Mouse (Mus musculus) limb, embryonic 13.5 days (tissue): ENCODE data around the gene Ttc23l. TPM values are rescaled to one million over a fixed set of nuclear protein-coding genes. Genes with fewer than 3 reads are reported as not detected.
A peak's percentile ranks its signal among the peaks of the same experiment; 100 is the strongest.
"Not testable (repeated sequence)": the region's sequence is repeated elsewhere in the genome, so short reads cannot be mapped to it uniquely, and the experiment has no call there.

Source experiments
- ATAC-seq: fragments of 200-750 bp; cut with Nextera tagmentation; 2 replicates; pipeline ENCODE4 v1.8.0; 2017; ENCODE audit warnings: low read depth, moderate number of reproducible peaks, moderate TSS enrichment; ENCODE audit not compliant: low FRiP score
- H3K27ac ChIP-seq: fragments of 300-500 bp; sonication (generic); 2 replicates; pipeline ENCODE4 v1.5.1; 2015; ENCODE audit warnings: inconsistent platforms, mild to moderate bottlenecking, moderate library complexity
- H3K27me3 ChIP-seq: fragments of 300-500 bp; sonication (generic); 2 replicates; pipeline ENCODE4 v1.6.1; 2015; ENCODE audit warnings: mild to moderate bottlenecking, inconsistent platforms
- H3K36me3 ChIP-seq: fragments of 300-500 bp; sonication (generic); 2 replicates; pipeline ENCODE4 v1.6.1; 2015; ENCODE audit warnings: inconsistent platforms, mild to moderate bottlenecking, moderate library complexity
- H3K4me1 ChIP-seq: fragments of 300-500 bp; sonication (generic); 2 replicates; pipeline ENCODE4 v1.6.1; 2015; ENCODE audit warnings: inconsistent platforms
- H3K4me2 ChIP-seq: fragments of 300-500 bp; sonication (generic); replicated peaks from 2 replicates; pipeline ENCODE4 v1.6.1; 2015; ENCODE audit warnings: inconsistent platforms, mild to moderate bottlenecking, moderate library complexity
- H3K4me3 ChIP-seq: fragments of 300-500 bp; sonication (generic); 2 replicates; pipeline ENCODE4 v1.5.1; 2015; ENCODE audit warnings: moderate library complexity, mild to moderate bottlenecking, inconsistent platforms
- H3K9ac ChIP-seq: fragments of 300-500 bp; sonication (generic); 2 replicates; pipeline ENCODE4 v1.6.1; 2015; ENCODE audit warnings: mild to moderate bottlenecking, inconsistent platforms
- H3K9me3 ChIP-seq: fragments of 300-500 bp; sonication (generic); 2 replicates; pipeline ENCODE4 v1.6.1; 2016; ENCODE audit warnings: inconsistent platforms
- WGBS: fragments of 180-500 bp; shearing (Covaris S2); methylation state at CpG from one replicate; pipeline ENCODE4 v1.1.7; 2015; 5-methylcytosine and 5-hydroxymethylcytosine counted together
- polyA plus RNA-seq: library from polyadenylated mRNA; unstranded; fragments of >200 nt; fragmentation: Nextera tagmentation; extraction: Ambion mirVana; gene quantifications from 2 replicates; pipeline ENCODE4 v1.2.1, GENCODE M21; 2015

Ttc23l gene
- polyA plus RNA-seq, 1 experiment from 2014 or later = not detected

DNA sequence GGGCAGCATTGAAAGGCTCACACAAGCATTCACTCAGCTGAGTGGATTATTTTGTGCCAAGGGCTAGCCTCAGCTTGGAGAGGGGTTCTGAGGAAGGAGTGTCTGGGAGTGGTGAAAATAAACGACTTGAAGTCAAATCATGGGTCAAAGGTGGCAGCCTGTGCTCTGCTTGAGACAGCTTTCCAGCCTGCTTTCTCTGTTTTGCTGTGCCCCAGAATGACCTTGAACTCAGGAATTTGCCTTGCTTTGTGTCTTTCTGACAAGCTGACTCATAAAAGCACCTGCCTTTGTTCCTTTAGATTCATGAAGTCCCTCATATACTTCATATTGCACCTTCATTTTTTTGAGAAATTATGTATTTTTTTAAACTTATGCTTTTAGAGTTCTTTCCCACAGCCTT, 5.7 kb upstream of the Ttc23l start:
- no peak for ATAC-seq
- Histone ChIP-seq H3K27ac (no peak overlapping the region), H3K9me3 (peaks cover 4% of the 10 kb centered on the region; the same call in 1 of the 2 replicates), H3K27me3 (no peaks in the 10 kb centered on the region), H3K9ac (no peak overlapping the region), H3K4me1 (no peaks in the 10 kb centered on the region), H3K4me3 (no peak overlapping the region), H3K4me2 (no peak overlapping the region), H3K36me3 (peaks cover 33% of the 10 kb centered on the region)
- 52% methylated on average over 1 of the region's 1 CpGs for WGBS

DNA sequence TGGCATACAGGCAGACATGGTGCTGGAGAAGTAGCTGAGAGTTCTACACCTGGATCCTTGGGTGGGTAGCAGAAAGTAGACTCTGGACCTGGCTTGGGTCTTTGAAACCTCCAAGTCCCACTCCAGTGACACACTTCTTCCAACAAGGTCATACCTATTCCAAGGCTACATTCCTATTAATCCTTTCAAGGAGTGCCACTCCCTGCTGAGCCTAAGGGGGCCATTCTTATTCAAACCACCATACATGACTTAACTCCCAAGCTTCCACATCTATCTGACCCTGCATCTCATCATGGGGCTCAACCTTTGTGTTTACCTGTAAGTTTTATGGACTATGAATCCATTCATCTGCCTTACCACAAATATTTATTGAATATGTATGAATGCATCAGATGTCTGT, 3.8 kb upstream of the Ttc23l start:
- no peak overlapping the region for H3K4me2 ChIP-seq
- peaks cover 4% of the 10 kb centered on the region; the same call in 1 of the 2 replicates for H3K9me3 ChIP-seq
- H3K27me3 ChIP-seq = no peaks in the 10 kb centered on the region
- no peaks in the 10 kb centered on the region for H3K4me1 ChIP-seq
- H3K27ac ChIP-seq = no peak overlapping the region
- H3K36me3 ChIP-seq = peaks cover 14% of the 10 kb centered on the region
- no peak overlapping the region for H3K4me3 ChIP-seq
- no peak overlapping the region for H3K9ac ChIP-seq
- ATAC-seq = no peak

DNA sequence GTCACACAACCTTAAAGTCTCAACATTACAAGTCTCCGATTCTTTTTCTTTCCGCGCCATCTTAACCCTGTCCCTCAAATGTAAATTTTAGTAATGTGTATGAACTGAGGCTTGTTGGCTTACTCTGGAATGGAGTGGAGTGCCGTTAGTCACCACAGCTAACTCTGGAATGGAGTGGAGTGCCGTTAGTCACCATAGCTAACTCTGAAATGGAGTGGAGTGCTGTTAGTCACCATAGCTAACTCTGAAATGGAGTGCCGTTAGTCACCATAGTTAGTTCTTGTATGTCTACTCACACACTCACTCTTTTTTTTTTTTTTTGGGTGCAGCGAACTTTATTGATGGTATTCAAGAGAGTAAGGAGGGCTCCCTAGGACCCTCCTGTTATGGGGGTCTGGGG, 1.5 kb upstream of the Ttc23l start:
- no peak overlapping the region for H3K27ac ChIP-seq
- no peak overlapping the region for H3K4me2 ChIP-seq
- H3K9ac ChIP-seq = no peak overlapping the region
- H3K4me3 ChIP-seq = no peak overlapping the region
- 90% methylated on average over 7 of the region's 7 CpGs for WGBS
- no peaks in the 10 kb centered on the region for H3K36me3 ChIP-seq
- no peaks in the 10 kb centered on the region for H3K4me1 ChIP-seq
- ATAC-seq = no peak
- H3K9me3 ChIP-seq = peaks cover 4% of the 10 kb centered on the region; the same call in 1 of the 2 replicates
- H3K27me3 ChIP-seq = no peaks in the 10 kb centered on the region

DNA sequence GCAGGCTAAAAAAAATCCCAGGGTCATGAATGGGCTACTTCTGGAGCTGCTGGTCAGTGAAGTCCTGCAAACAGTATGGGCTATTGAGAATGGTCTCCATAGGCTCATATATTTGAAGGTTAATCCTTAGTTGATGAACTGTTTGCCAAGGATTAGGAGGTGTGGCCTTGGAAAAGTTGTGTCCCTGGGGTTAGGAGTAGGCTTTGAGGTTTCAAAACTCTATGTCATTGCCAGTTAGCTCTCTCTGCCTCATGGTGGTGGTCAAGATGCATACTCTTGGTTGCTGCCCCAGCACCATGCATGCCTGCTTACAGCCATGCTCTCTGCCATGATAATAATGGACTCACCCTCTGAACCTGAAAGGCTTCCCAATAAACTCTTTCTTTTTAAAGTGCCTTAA, 4.1 kb downstream of the Ttc23l start:
- H3K9ac ChIP-seq = no peak overlapping the region
- no peak overlapping the region for H3K27ac ChIP-seq
- H3K36me3 ChIP-seq = no peaks in the 10 kb centered on the region
- no peak overlapping the region for H3K4me2 ChIP-seq
- no peak for ATAC-seq
- H3K4me1 ChIP-seq = no peaks in the 10 kb centered on the region
- H3K27me3 ChIP-seq = no peaks in the 10 kb centered on the region
- no peaks in the 10 kb centered on the region for H3K9me3 ChIP-seq
- H3K4me3 ChIP-seq = no peak overlapping the region

DNA sequence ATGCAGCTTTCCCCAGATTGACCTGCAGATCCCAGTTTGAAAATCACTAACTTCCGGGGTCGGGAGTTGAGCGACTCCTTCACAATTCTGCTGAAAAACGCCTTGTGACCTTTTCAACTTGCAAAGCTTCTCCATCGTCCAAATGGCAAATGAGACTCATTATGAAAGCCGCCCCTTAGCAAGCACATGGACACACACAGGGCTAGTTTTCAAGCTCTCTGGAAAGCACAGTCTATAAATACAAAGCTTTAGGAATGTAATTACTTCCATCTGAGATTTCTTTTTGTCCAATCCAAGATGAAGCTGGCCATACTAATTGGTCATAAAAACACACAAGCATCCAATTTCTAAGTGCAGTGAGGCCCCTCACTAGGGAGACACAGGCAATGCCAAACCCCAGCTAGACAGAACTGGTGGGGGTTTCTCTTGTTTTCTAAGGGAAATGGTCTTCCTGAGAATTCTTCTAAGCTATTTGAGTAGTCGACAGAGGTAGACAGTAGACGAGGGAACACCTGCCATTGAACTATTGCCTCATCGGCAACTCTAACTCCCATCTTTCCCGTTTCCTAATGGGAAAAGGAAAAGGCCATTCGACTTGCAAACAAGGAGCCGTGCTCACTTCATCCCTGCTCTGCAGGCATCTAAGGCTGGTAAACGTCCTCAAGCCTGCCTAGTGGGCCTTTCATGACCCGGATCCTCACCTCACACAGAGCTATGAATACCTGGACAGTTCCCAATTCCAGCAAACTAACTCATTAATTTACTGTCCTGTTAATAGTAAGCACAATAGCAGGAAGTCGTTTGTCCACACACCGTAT, 18.0 kb downstream of the Ttc23l start:
- H3K4me2 ChIP-seq = peak overlapping the region; percentile 12; the same call in 1 of the 2 replicates

DNA sequence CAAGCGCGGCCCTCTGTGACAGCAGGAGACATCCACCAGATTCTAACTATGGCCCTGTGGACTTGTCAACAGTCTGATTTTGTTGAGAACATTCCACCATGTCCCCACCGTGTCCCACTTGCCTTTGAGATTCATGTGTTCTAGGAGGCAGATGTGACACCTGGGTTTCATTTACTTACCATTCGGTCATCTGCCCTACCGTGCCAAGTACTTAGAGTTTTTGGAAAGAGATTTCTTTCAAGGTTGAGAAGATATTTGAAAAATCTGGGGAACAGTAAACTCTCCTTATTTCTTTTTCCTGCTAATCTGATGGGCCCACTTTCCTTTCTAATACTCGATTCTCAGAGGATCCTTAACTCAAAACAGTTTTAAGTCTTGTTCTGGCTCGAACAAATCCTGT, 22.5 kb downstream of the Ttc23l start:
- H3K27me3 ChIP-seq = no peaks in the 10 kb centered on the region
- H3K27ac ChIP-seq = peak overlapping the region; percentile 16; the same call in 1 of the 2 replicates
- no peaks in the 10 kb centered on the region for H3K36me3 ChIP-seq
- no peak for ATAC-seq
- H3K4me3 ChIP-seq = no peak overlapping the region
- H3K4me2 ChIP-seq = no peak overlapping the region
- WGBS = 47% methylated on average over 7 of the region's 7 CpGs
- peaks cover 24% of the 10 kb centered on the region for H3K4me1 ChIP-seq
- H3K9me3 ChIP-seq = no peaks in the 10 kb centered on the region
- no peak overlapping the region for H3K9ac ChIP-seq

More for the DNA sequence above, 18.0 kb downstream of the Ttc23l start:
- peak; percentile 92 for ATAC-seq
- Histone ChIP-seq H3K9ac (no peak overlapping the region), H3K27ac (peak overlapping the region; percentile 73), H3K4me3 (no peak overlapping the region), H3K9me3 (no peaks in the 10 kb centered on the region), H3K36me3 (no peaks in the 10 kb centered on the region), H3K27me3 (no peaks in the 10 kb centered on the region), H3K4me1 (peaks cover 30% of the 10 kb centered on the region)
- 19% methylated on average over 16 of the region's 16 CpGs for WGBS

DNA sequence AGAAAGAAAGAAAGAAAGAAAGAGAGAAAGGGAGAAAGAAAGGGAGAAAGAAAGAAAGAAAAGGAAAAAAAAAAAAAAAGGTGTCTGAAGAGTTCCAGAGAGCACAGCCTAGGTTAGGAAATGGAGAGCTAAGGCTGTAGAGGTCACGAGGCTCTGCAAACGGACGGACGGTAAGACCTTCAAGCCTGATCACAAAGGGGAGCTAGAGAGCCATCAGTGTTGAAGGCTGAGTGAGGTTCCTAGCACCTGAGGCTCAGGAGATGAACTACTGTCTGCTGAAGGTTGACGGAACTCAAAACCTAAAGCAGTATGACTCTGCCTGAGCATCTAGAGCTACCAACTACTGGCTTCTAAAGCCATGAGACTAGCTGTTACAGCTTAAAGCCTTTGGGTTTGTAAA, 23.9 kb downstream of the Ttc23l start:
- H3K27me3 ChIP-seq = no peaks in the 10 kb centered on the region
- no peak overlapping the region for H3K4me2 ChIP-seq
- ATAC-seq = no peak
- H3K9ac ChIP-seq = no peak overlapping the region
- H3K36me3 ChIP-seq = no peaks in the 10 kb centered on the region
- H3K4me3 ChIP-seq = no peak overlapping the region
- 82% methylated on average over 5 of the region's 5 CpGs for WGBS
- H3K27ac ChIP-seq = no peak overlapping the region
- H3K9me3 ChIP-seq = no peaks in the 10 kb centered on the region
- H3K4me1 ChIP-seq = peaks cover 10% of the 10 kb centered on the region; the same call in 1 of the 2 replicates

DNA sequence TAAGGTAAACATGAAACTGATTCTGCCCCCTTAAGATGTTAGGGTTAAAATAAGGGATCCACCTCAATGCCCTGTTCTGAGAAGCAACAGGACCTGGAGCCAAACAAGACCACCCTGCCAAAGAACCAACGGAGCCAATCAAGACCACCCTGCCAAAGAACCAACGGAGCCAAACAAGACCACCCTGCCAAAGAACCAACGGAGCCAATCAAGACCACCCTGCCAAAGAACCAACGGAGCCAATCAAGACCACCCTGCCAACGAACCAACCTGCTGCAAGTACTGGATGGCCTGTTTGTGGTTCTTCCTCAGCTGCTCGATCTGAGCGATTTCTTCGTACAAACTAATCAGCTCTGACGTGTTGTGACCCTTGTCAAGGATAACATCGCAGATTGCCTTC, 25.1 kb downstream of the Ttc23l start:
- H3K9me3 ChIP-seq, H3K9ac ChIP-seq, ATAC-seq, H3K27ac ChIP-seq, H3K4me1 ChIP-seq, H3K36me3 ChIP-seq, H3K4me2 ChIP-seq, H3K4me3 ChIP-seq, H3K27me3 ChIP-seq: not testable (repeated sequence)
- WGBS = 90% methylated on average over 10 of the region's 10 CpGs

DNA sequence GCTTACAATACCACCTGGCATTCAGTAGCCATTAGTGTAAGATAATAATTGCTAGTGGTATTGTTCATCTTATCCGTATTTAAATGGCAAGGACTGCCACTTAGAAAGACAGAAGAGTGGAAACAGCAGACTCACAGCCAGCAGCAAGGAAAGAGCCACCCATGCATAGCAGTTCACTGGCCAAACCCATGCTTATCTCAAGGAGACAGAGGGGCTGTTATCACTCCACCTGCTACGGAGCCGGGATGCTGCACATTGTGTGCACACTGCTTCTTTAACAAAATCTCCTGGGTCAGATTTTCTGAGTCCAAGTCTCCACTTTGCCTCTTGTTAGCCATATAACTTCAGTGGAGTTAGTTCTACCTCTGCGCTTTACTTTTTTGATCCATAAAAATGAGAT, 27.1 kb downstream of the Ttc23l start:
- Histone ChIP-seq H3K27me3 (no peaks in the 10 kb centered on the region), H3K4me3 (no peak overlapping the region), H3K9ac (no peak overlapping the region), H3K27ac (no peak overlapping the region), H3K36me3 (no peaks in the 10 kb centered on the region), H3K9me3 (no peaks in the 10 kb centered on the region), H3K4me2 (no peak overlapping the region), H3K4me1 (0 out of 2 replicates have a peak, but pooled peaks cover 7% of the 10 kb centered on the region)
- ATAC-seq = no peak
- WGBS = 87% methylated on average over 4 of the region's 4 CpGs

DNA sequence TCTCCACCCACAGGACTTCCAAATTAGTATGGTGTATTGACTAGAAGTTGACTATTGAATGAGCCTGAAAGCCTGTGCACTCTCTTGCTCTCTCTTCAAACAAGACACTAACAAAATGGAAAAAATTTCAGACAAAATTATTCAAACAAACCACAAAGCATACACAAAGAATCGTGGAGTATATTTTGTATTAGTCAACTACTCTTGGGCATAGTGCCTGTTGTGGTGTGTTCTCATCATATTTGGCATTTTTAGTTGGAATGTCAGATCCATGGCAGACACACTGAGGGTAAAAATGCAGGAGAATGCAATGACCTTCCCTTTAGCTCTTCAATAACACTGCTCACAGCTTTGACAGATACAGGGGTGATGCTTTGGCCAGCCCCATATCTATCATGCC, 32.6 kb downstream of the Ttc23l start:
- H3K27ac ChIP-seq = no peak overlapping the region
- no peak overlapping the region for H3K4me2 ChIP-seq
- WGBS = 77% methylated on average over 1 of the region's 1 CpGs
- H3K4me1 ChIP-seq = no peaks in the 10 kb centered on the region
- no peaks in the 10 kb centered on the region for H3K27me3 ChIP-seq
- H3K9me3 ChIP-seq = no peaks in the 10 kb centered on the region
- H3K9ac ChIP-seq = no peak overlapping the region
- H3K4me3 ChIP-seq = no peak overlapping the region
- H3K36me3 ChIP-seq = no peaks in the 10 kb centered on the region
- no peak for ATAC-seq

DNA sequence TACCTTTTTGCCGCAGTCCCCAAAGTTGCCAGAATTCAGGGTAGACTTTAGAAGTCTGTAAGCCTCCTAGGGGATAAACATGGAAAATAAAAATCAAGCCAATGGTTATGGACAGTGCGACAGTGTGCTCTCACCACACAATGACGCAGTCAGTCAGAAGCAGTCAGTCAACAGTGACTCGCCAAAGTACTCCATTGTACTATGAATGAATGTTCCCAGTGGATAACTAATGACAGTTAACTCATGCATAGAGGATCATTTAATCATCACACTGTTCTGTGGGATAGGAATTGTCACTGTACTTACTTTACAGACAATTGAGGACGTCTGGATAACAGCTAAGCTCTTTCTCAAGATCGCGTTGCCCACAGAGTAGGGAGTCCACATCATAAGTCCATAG, 43.3 kb downstream of the Ttc23l start:
- Histone ChIP-seq H3K36me3 (no peaks in the 10 kb centered on the region), H3K27ac (no peak overlapping the region), H3K27me3 (no peaks in the 10 kb centered on the region), H3K4me3 (no peak overlapping the region), H3K9me3 (no peaks in the 10 kb centered on the region), H3K4me2 (no peak overlapping the region), H3K4me1 (no peaks in the 10 kb centered on the region), H3K9ac (no peak overlapping the region)
- ATAC-seq = no peak
- WGBS = 87% methylated on average over 7 of the region's 7 CpGs

DNA sequence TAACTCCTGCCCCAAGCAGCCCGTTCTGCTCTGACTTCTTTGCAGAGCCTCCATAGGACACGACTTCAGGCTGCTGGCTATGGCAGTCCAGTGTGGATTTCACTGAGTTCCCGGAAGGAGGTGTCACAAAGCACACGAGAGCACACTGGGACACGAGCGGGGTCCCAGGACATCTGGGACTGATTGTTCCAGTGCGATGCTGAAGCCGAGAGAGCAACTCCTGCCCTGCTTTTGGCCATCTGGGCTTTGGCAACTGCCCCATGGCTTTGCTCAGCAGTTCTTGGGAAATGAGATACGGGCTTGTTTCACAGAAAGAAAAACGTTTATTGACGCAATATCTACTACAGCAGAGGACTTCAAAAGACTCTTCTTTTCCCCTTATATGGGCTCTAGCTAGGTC, 52.4 kb downstream of the Ttc23l start:
- Histone ChIP-seq H3K9ac (no peak overlapping the region), H3K4me1 (0 out of 2 replicates have a peak, but pooled peaks cover 4% of the 10 kb centered on the region), H3K27ac (no peak overlapping the region), H3K27me3 (no peaks in the 10 kb centered on the region), H3K36me3 (no peaks in the 10 kb centered on the region), H3K4me3 (no peak overlapping the region), H3K4me2 (peak overlapping the region; percentile 26), H3K9me3 (no peaks in the 10 kb centered on the region)
- ATAC-seq = no peak
- 23% methylated on average over 11 of the region's 11 CpGs for whole genome bisulfite sequencing
